Mouse (Mus musculus): ENCODE data around the gene Gpn2.
A peak's percentile ranks its signal among the peaks of the same experiment; 100 is the strongest.

Gene Gpn2

GRCm38 (mm10) chr4:133592570-133592969, 8.4 kb downstream of the Gpn2 start:
- DNase-seq (ENCODE audit: extremely low spot score) = peak; percentile 86

- DNase-seq (ENCODE audit: extremely low spot score) = no peak
These were observed 11.4 kb downstream of the Gpn2 start for GRCm38 (mm10) chr4:133595538-133595937.

GRCm38 (mm10) chr4:133596084-133596483, 11.9 kb downstream of the Gpn2 start:
- DNase-seq (ENCODE audit: extremely low spot score) = no peak

- DNase-seq (ENCODE audit: extremely low spot score) = no peak
These were observed 14.5 kb downstream of the Gpn2 start for GRCm38 (mm10) chr4:133598616-133599015.

- DNase-seq (ENCODE audit: extremely low spot score) = no peak
These were observed 15.0 kb downstream of the Gpn2 start for GRCm38 (mm10) chr4:133599116-133599515.

GRCm38 (mm10) chr4:133599571-133600073, 15.5 kb downstream of the Gpn2 start:
- peak; percentile 85 for DNase-seq (ENCODE audit: extremely low spot score)

- no peak for DNase-seq (ENCODE audit: extremely low spot score)
These were observed 16.1 kb downstream of the Gpn2 start for GRCm38 (mm10) chr4:133600306-133600705.

GRCm38 (mm10) chr4:133601721-133602218, 17.6 kb downstream of the Gpn2 start, which contains the start of gene Sfn:
Sfn (minus strand) TSS chr4:133602168.
- DNase-seq (ENCODE audit: extremely low spot score) = peak; percentile 59

GRCm38 (mm10) chr4:133603056-133603455, 18.9 kb downstream of the Gpn2 start:
- DNase-seq (ENCODE audit: extremely low spot score) = no peak

GRCm38 (mm10) chr4:133604175-133604574, 20.0 kb downstream of the Gpn2 start:
- no peak for DNase-seq (ENCODE audit: extremely low spot score)

GRCm38 (mm10) chr4:133604856-133605255, 20.7 kb downstream of the Gpn2 start:
- DNase-seq (ENCODE audit: extremely low spot score) = no peak

GRCm38 (mm10) chr4:133605330-133605729, 21.2 kb downstream of the Gpn2 start:
- DNase-seq (ENCODE audit: extremely low spot score) = no peak

- DNase-seq (ENCODE audit: extremely low spot score) = no peak
These were observed 23.1 kb downstream of the Gpn2 start for GRCm38 (mm10) chr4:133607284-133607683.

- DNase-seq (ENCODE audit: extremely low spot score) = peak; percentile 79
These were observed 25.6 kb downstream of the Gpn2 start for GRCm38 (mm10) chr4:133609719-133610118.

GRCm38 (mm10) chr4:133611815-133612214, 27.7 kb downstream of the Gpn2 start:
- no peak for DNase-seq (ENCODE audit: extremely low spot score)

GRCm38 (mm10) chr4:133612416-133612815, 28.3 kb downstream of the Gpn2 start:
- DNase-seq (ENCODE audit: extremely low spot score) = no peak

GRCm38 (mm10) chr4:133613026-133613425, 28.9 kb downstream of the Gpn2 start:
- no peak for DNase-seq (ENCODE audit: extremely low spot score)

- DNase-seq (ENCODE audit: extremely low spot score) = no peak
These were observed 29.7 kb downstream of the Gpn2 start for GRCm38 (mm10) chr4:133613867-133614266.

GRCm38 (mm10) chr4:133614274-133614761, 30.2 kb downstream of the Gpn2 start:
- no peak for DNase-seq (ENCODE audit: extremely low spot score)

GRCm38 (mm10) chr4:133615416-133615815, 31.3 kb downstream of the Gpn2 start:
- DNase-seq (ENCODE audit: extremely low spot score) = no peak

GRCm38 (mm10) chr4:133617936-133618335, 33.8 kb downstream of the Gpn2 start:
- no peak for DNase-seq (ENCODE audit: extremely low spot score)

- no peak for DNase-seq (ENCODE audit: extremely low spot score)
These were observed 35.4 kb downstream of the Gpn2 start for GRCm38 (mm10) chr4:133619473-133620136.

GRCm38 (mm10) chr4:133620668-133621067, 36.5 kb downstream of the Gpn2 start:
- no peak for DNase-seq (ENCODE audit: extremely low spot score)

Measured in embryo, embryonic 9.5 days (tissue).